Mouse (Mus musculus) embryo, embryonic 11 days (tissue): ENCODE measurements around the gene Olfr608.
"Not testable (repeated sequence)": the region's sequence is repeated elsewhere in the genome, so short reads cannot be mapped to it uniquely, and the experiment has no call there.

Source experiments
- DNase-seq: peaks from one replicate; pipeline ENCODE4 v3.0.0-alpha.2; 2015

Gene Olfr608

GRCm38 (mm10) chr7:103469577-103469976, at the start of gene Olfr608:
TSS of gene Olfr608 (plus strand) at chr7:103469877.
- DNase-seq, result no peak

GRCm38 (mm10) chr7:103445339-103445738, 24.3 kb upstream of the Olfr608 start, which contains the start of gene Olfr605:
TSS of gene Olfr605 (minus strand) at chr7:103445439.
- DNase-seq, result no peak

- no peak for DNase-seq
These were observed 20.9 kb upstream of the Olfr608 start, which contains the start of gene Olfr606 for GRCm38 (mm10) chr7:103448746-103449145. TSS of gene Olfr606 (plus strand) at chr7:103449046.

GRCm38 (mm10) chr7:103460590-103460989, 9.1 kb upstream of the Olfr608 start:
- no peak for DNase-seq

GRCm38 (mm10) chr7:103477106-103477505, 7.4 kb downstream of the Olfr608 start:
- DNase-seq, result not testable (repeated sequence)

- no peak for DNase-seq
These were observed 28.3 kb downstream of the Olfr608 start, which contains the start of gene Olfr609 for GRCm38 (mm10) chr7:103497962-103498361. TSS of gene Olfr609 (minus strand) at chr7:103498062.

- DNase-seq, result no peak
These were observed 42.3 kb downstream of the Olfr608 start, which contains the start of gene Olfr610 for GRCm38 (mm10) chr7:103512022-103512421. TSS of gene Olfr610 (minus strand) at chr7:103512122.

GRCm38 (mm10) chr7:103520746-103521145, 51.1 kb downstream of the Olfr608 start, which contains the start of gene Olfr611:
TSS of gene Olfr611 (minus strand) at chr7:103520846.
- not testable (repeated sequence) for DNase-seq
